Mouse (Mus musculus) retina, adult 2 months (tissue): ENCODE data around the gene Cct6b.

ENCODE experiments used
- DNase-seq: peaks from one replicate; pipeline ENCODE4 v3.0.0-alpha.2; 2012; ENCODE audit warnings: low read depth, low spot score

The Cct6b gene

GRCm38 (mm10) chr11:82763742-82764437, at the start of gene Cct6b, which contains the start of gene Zfp830:
Gene Cct6b, minus strand, starts transcription at chr11:82764321.
Gene Zfp830, plus strand, starts transcription at chr11:82764345.
- peak; percentile 90 for DNase-seq

- no peak for DNase-seq
Observed at GRCm38 (mm10) chr11:82808485-82808884, 44.4 kb upstream of the Cct6b start.

DNA sequence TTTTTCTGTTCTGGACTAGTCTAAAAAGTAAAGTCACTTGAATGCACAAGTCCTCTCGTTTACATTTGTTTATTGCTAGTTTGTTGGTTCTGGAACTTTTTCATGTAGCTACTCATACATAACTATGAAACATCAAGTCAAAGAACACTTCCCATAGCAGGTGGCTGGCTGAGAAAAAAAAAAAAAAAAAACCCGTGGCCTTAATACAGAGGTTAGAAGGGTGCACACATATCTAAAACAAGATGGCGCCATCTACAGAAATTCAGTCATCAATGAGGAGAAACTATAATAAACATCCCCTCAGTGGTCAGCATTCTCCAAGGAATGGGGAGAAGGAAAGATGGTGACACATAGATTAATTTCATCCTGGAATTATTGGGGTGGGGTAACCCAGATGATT, 43.2 kb upstream of the Cct6b start:
- no peak for DNase-seq

DNA sequence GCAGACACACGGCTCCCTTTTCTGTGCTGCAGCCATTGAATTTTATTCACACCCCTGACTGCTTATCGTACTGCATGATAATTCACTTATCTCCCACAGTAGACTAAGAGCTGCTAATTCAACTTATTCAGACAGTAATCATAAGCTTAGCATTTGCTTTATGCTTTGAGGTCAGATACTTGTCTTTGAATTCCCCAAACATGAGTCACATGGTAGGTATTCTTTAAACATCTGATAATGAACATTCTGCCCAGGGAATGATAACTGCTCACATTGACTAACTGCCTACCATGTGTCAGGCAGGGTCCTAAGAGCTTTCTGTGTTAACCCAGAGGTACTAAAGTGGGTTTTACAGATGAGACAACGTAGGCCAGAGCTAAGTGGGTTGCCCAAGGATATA, 42.5 kb upstream of the Cct6b start:
- no peak for DNase-seq

- DNase-seq = no peak
Observed at GRCm38 (mm10) chr11:82783453-82783852, 19.3 kb upstream of the Cct6b start.

DNA sequence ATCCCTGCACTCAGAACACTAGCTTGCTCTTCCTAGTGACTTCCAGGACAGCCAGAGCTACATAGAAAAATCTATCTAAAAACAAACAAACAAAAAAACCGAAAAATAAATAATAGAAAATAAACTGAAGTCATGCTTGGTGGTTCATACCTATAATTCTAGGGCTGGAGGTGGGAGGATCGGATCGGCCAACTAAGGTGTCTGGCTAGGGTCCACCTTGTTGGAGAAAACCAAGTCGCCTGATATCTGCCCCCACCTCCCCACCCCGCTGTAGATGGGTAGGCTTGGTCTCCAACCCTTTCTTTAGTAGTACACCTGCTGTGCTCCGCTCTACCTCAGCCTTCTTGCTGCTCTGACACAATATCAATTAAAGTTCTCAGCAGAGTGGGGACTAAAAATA, 18.1 kb upstream of the Cct6b start:
- DNase-seq = no peak

DNA sequence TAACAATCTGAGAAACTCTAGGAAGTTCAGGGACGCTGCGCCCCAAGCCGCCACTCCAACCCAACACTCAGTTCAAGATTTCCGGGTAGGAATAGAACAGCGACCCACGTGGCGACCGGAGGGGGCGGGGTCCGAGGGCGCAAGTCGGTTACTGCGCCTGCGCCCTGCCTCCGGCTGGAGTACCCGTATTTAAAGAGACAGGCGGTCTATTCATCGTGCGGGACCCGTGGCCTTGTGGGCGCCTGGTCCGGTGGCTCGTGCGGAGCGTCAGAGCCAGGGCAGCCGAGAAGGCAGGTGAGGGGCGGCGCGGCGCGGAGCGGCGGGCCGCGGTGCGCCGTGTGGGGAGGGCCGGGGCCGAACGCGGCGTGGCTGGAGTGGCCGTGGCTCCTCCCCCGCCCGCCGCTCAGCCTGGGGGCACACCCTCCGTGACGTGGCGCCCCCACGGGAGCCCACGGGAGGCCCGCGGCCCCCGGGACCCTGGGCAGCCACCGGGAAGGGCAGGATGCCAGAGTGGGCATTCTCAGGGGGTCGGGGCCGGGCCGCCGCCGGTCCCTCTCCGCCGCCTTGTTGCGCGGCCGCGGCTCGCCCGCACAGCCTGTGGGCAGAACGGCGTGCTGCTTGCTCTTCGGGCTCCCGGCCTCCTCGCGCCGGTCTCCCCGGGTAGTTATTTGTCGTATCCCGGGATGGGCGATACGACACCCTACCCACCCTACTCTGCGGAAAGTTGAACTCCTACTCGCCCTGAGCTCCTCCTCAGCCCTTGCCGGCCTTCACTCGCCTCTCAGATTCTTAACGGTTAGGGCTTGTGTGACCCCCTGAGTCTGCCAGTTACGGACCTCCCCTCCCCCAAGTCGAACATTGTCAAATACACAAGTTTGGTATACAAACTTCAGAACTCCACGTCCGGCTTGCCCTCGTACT, 17.1 kb upstream of the Cct6b start, which contains the start of gene Lig3:
Lig3 (plus strand) TSS at position 126 of the 921 bp plus-strand sequence.
- peak; percentile 84 for DNase-seq

GRCm38 (mm10) chr11:82780134-82780533, 16.0 kb upstream of the Cct6b start:
- no peak for DNase-seq

DNA sequence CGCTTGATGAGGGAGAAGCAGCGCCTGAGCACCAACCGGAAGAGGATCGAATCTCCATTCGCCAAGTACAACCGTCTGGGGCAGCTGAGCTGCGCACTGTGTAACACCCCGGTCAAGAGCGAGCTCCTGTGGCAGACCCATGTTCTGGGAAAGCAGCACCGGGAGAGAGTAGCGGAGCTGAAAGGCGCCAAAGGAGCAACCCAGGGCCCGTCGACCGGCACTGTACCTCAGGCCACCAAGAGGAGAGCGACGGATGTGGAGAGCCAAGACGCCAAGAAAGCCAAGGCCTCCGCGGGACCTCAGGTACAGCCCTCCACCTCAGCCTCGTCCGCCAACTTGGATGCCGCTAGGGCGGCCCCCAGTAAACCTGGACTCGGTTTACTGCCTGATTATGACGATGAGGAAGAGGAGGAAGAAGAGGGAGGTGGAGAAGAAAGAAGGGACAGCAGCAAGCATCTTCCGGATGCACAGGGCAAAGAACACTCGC, 360 bp upstream of the Cct6b start:
- no peak for DNase-seq

GRCm38 (mm10) chr11:82763261-82763660, 860 bp downstream of the Cct6b start:
- DNase-seq = no peak

GRCm38 (mm10) chr11:82762286-82762829, 1.8 kb downstream of the Cct6b start:
- DNase-seq = no peak

- no peak for DNase-seq
Observed at GRCm38 (mm10) chr11:82755919-82756318, 8.2 kb downstream of the Cct6b start.

DNA sequence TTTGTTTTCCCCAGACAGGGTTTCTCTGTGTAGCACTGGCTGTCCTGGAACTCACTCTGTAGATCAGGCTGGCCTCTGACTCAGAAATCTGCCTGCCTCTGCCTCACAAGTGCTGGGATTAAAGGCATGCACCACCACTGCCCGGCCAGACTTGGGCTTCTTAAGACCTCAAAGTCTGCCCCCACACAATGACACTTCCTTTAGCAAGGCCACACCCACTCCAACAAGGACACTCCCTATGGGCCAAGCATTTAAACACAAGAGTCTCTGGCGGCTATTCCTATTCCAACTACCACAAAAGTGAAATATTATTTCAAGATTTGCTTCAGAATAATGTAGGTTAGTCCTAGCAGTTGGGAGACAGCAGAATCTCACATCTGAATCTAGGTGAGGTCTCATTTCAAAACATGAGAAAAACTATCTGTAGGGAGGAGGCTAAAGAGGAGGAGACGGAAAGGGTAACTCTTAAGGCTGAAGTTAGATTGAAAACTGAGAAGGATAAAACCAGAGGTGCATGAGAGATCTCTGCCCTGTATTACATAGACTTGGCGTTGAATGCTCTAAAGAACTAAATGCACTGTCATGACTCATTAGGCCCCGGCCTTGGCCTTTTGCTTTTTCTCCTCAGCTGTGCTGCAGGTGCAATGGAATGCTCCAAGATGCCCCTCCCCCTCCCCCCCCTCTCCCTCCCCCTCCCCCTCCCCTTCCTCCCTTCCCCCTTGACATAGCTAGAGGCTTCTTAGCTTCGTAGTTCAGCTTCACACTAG, 11.6 kb downstream of the Cct6b start:
- no peak for DNase-seq

GRCm38 (mm10) chr11:82746857-82747366, 17.2 kb downstream of the Cct6b start:
- no peak for DNase-seq

DNA sequence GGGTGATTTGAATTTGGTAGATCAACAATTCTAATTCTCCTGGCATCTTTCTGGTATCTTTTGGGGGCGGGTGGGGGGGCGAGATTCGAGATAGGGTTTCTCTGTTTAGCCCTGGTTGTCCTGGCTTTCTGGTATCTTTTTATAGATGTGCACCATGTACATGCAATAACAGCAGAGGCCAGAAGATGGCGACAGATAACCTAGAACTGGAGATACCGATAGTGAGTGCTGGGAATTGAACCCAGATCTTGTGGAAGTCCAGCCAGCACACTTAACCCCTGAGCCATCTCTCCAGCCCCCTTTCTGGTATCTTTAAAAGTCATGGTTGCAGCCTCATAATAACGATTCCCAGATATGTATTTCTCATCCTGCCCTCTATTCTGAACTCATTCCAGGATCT, 18.0 kb downstream of the Cct6b start:
- DNase-seq = peak; percentile 4

DNA sequence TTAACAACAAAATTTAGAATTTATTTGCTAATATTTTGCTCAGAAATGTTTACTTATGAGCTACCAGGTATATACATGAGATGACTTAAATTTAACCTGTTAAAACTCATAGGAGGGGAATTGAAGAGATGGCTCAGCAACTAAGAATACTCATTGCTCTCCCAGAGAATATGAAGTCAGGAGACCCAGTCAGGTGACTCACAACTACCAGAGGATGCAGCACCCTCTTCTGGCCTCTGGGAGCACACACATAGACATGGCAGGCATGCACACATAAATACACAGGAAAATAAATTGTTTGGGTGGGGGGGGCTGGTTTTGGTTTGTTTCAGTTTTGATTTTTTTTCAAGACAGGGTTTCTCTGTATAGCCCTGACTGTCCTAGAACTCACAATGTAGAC, 25.1 kb downstream of the Cct6b start:
- no peak for DNase-seq

DNA sequence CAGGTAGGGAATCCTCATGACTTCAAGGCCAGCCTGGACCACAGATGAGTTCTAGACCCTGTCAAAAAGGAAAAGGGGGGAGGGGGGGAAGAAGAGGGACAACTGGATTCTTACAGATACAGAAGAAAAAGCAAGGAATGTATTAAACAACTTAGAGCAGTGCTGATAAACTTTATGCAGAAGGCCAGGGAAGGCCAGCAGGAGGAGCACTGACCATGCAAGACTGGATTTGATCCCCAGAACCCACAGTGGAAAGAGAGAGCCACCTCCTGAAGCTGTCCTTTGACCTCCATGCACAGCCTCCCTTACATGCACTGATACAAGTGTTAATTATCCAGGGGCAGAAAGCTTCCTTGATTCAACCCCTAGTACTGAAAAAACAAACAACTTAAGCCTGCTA, 29.9 kb downstream of the Cct6b start:
- DNase-seq = no peak

DNA sequence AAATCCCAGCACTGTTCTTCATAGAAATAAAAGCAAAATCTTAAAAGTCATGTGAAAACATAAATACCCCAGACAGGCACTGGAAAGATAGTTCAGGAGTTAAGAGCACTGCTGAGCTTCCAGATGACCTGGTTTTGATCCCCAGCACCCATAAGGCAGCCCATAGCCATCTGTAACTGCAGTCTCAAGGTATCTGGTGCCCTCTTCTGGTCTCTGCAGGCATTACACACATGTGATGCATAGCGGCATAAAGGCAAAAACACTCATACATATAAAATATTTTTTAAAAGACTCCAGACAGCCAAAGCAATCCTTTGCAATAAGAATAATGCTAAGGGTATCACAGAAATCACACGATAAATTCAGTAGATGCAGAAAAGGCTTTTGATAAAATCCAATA, 37.3 kb downstream of the Cct6b start:
- DNase-seq = no peak

DNA sequence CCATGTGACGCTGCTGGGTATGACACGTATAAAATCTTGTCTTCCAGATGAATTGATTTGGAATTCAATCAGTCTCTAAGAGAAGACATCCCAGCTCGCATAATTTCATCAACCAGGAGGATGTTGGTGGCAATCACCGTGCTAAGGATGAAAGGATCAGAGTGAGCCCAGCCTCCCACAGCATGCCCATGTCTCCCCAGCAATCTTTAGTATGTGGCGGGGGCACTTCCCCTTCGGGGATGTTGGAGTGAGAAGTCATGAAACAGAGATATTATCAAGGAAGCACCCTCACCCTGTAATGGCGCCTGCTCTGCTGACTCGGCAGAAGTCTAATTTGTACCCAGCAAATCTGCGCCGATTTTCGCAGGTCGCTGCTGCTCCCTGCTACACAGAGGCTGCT, 44.8 kb downstream of the Cct6b start:
- no peak for DNase-seq

DNA sequence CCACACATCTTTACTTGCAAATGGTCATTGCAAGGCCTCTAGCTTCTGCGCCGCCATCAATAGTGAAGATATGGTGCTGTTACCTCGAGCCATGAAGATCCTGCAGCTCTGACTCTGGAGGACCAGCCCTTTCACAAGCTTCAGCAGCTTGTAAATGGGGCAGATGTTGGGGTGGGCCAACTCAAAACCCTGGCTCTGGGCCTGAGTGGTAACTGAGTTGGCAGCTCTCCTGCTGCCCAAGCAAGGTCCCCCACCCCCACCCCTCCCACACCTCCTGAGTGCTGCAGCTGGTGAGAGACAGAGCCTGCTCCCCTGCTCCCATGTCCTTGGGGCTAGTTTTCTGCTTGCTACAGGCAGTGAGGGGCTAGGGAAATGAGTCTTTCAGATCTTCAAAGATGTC, 51.4 kb downstream of the Cct6b start:
- DNase-seq = no peak

DNA sequence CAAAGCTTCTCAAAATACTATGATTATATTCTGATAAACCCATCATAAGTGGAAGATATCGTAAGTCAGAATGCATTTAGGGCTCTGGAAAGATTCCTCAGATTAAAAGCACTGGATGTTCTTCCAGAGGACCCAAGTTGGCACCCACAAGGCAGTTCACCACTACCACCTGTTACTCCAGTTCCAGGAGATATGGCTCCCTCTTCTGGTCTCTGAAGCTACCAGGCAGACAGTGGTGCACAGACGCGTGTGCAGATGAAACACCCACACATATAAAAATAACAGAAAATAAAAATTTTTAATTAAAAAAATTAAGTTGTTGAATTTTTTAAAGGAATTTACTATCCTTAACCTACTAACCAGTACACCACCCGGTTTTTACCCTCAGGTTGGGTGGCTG, 55.2 kb downstream of the Cct6b start:
- no peak for DNase-seq
